Mouse (Mus musculus) CH12.LX (cell line): Measurements from ENCODE around the gene Wfdc12. TPM values are rescaled to one million over a fixed set of nuclear protein-coding genes. Genes with fewer than 3 reads are reported as not detected.

Experiments
- DNase-seq: peaks from one replicate; pipeline ENCODE4 v3.0.0-alpha.2; 2013; ENCODE audit errors: extremely low read depth
- H3K27ac ChIP-seq: 2 replicates; pipeline ENCODE4 v1.5.1; 2012; ENCODE audit warnings: low read depth, mild to moderate bottlenecking, control low read depth, moderate library complexity; ENCODE audit not compliant: insufficient read depth
- H3K27me3 ChIP-seq: replicated peaks from 2 replicates; pipeline ENCODE3; 2012; ENCODE audit warnings: inconsistent platforms
- H3K36me3 ChIP-seq, 2 experiments: replicated peaks in 1 of 2; 2 replicates each; pipeline versions ENCODE3 to v1.6.1; 2012; ENCODE audit warnings: inconsistent platforms in 1 of 2, low read length in 1 of 2, mild to moderate bottlenecking in 1 of 2, mixed read lengths in 1 of 2, moderate library complexity in 1 of 2; ENCODE audit not compliant: control insufficient read depth in 1 of 2, insufficient read depth in 1 of 2
- H3K4me1 ChIP-seq, 2 experiments: 2 replicates each; pipeline ENCODE4 v1.6.1; 2012; ENCODE audit warnings: inconsistent platforms in 1 of 2, moderate library complexity in 1 of 2; ENCODE audit not compliant: insufficient read depth in 2 of 2, control insufficient read depth in 1 of 2
- H3K4me2 ChIP-seq: 2 replicates; pipeline ENCODE4 v1.6.1; 2012; ENCODE audit warnings: low read depth, mild to moderate bottlenecking, control low read depth; ENCODE audit not compliant: poor library complexity, insufficient read depth, severe bottlenecking
- H3K4me3 ChIP-seq, 3 experiments: fragments of 150-350 bp in 1 of 3; sonication (generic) in 1 of 3; replicated peaks in 1 of 3; 2 replicates each; pipeline versions ENCODE3 to v1.5.1; 2011 to 2012; ENCODE audit warnings: low read depth in 2 of 3, low read length in 2 of 3, mild to moderate bottlenecking in 2 of 3, moderate library complexity in 2 of 3, control low read depth in 1 of 3, improper control_type of control experiment in 1 of 3, inconsistent platforms in 1 of 3, mixed read lengths in 1 of 3; ENCODE audit not compliant: poor library complexity in 1 of 3
- H3K79me2 ChIP-seq: replicated peaks from 2 replicates; pipeline ENCODE4 v1.6.1; 2012; ENCODE audit warnings: mild to moderate bottlenecking, moderate library complexity; ENCODE audit not compliant: control insufficient read depth, poor library complexity, insufficient read depth, severe bottlenecking; ENCODE audit errors: extremely low read depth
- H3K9ac ChIP-seq: 2 replicates; pipeline ENCODE4 v1.6.1; 2012; ENCODE audit warnings: low read depth, mild to moderate bottlenecking, control low read depth, moderate library complexity; ENCODE audit not compliant: insufficient read depth
- H3K9me3 ChIP-seq: replicated peaks from 2 replicates; pipeline ENCODE3; 2012; ENCODE audit warnings: low read length, inconsistent platforms, mixed read lengths
- BHLHE40 ChIP-seq: IDR thresholded peaks from 2 replicates; pipeline ENCODE4 v1.6.1; 2011; ENCODE audit warnings: mild to moderate bottlenecking, low read depth, low read length, improper control_type of control experiment
- CHD1 ChIP-seq: IDR thresholded peaks from 2 replicates; pipeline ENCODE4 v1.6.1; 2012; ENCODE audit warnings: low read depth, low read length, improper control_type of control experiment, inconsistent platforms
- E2F4 ChIP-seq: IDR thresholded peaks from 2 replicates; pipeline ENCODE4 v1.6.1; 2011; ENCODE audit warnings: low read depth, low read length, improper control_type of control experiment; ENCODE audit not compliant: insufficient replicate concordance
- EP300 ChIP-seq: IDR thresholded peaks from 2 replicates; pipeline ENCODE4 v1.6.1; 2011; ENCODE audit warnings: low read length, improper control_type of control experiment
- ETS1 ChIP-seq: conservative IDR thresholded peaks from 2 replicates; pipeline ENCODE4 v1.6.1; 2012; ENCODE audit warnings: low read depth, mild to moderate bottlenecking, inconsistent platforms, low read length, improper control_type of control experiment, moderate library complexity
- GABPA ChIP-seq: IDR thresholded peaks from 2 replicates; pipeline ENCODE4 v1.6.1; 2012; ENCODE audit warnings: low read depth, low read length, improper control_type of control experiment, inconsistent platforms; ENCODE audit not compliant: insufficient replicate concordance
- HCFC1 ChIP-seq: IDR thresholded peaks from 2 replicates; pipeline ENCODE4 v1.6.1; 2012; ENCODE audit warnings: low read depth, mild to moderate bottlenecking, inconsistent platforms, low read length, improper control_type of control experiment
- JUN ChIP-seq: IDR thresholded peaks from 2 replicates; pipeline ENCODE4 v1.6.1; 2011; ENCODE audit warnings: low read depth, mild to moderate bottlenecking, low read length, improper control_type of control experiment, moderate library complexity; ENCODE audit not compliant: insufficient read depth
- JUND ChIP-seq: conservative IDR thresholded peaks from 2 replicates; pipeline ENCODE4 v1.6.1; 2011; ENCODE audit warnings: low read depth, low read length, improper control_type of control experiment
- KAT2A ChIP-seq: IDR thresholded peaks from 2 replicates; pipeline ENCODE4 v1.6.1; 2012; ENCODE audit warnings: low read length, improper control_type of control experiment, inconsistent platforms; ENCODE audit not compliant: insufficient replicate concordance
- MAFK ChIP-seq: IDR thresholded peaks from 2 replicates; pipeline ENCODE4 v1.6.1; 2011; ENCODE audit warnings: low read length, improper control_type of control experiment; ENCODE audit not compliant: insufficient replicate concordance
- MAZ ChIP-seq: IDR thresholded peaks from 2 replicates; pipeline ENCODE4 v1.6.1; 2012; ENCODE audit warnings: low read depth, mild to moderate bottlenecking, inconsistent platforms, low read length, improper control_type of control experiment, moderate library complexity
- MEF2A ChIP-seq: IDR thresholded peaks from 2 replicates; pipeline ENCODE4 v1.6.1; 2014; ENCODE audit warnings: low read depth, mild to moderate bottlenecking, inconsistent platforms, low read length, improper control_type of control experiment, borderline replicate concordance
- MYC ChIP-seq: IDR thresholded peaks from 2 replicates; pipeline ENCODE4 v1.6.1; 2011; ENCODE audit warnings: low read depth, mild to moderate bottlenecking, improper control_type of control experiment, low read length
- PAX5 ChIP-seq: IDR thresholded peaks from 2 replicates; pipeline ENCODE4 v1.6.1; 2012; ENCODE audit warnings: low read length, inconsistent platforms, mixed read lengths
- POLR2A ChIP-seq: IDR thresholded peaks from 2 replicates; pipeline ENCODE4 v1.6.1; 2011; ENCODE audit warnings: low read depth, mild to moderate bottlenecking, improper control_type of control experiment, low read length
- POLR2AphosphoS2 ChIP-seq: IDR thresholded peaks from 2 replicates; pipeline ENCODE4 v1.6.1; 2011; ENCODE audit warnings: low read depth, low read length, improper control_type of control experiment
- RAD21 ChIP-seq: IDR thresholded peaks from 2 replicates; pipeline ENCODE4 v1.6.1; 2011; ENCODE audit warnings: low read depth, mild to moderate bottlenecking, low read length, improper control_type of control experiment, moderate library complexity
- RCOR1 ChIP-seq: conservative IDR thresholded peaks from 2 replicates; pipeline ENCODE4 v1.6.1; 2012; ENCODE audit warnings: low read depth, mild to moderate bottlenecking, inconsistent platforms, low read length, improper control_type of control experiment
- SIN3A ChIP-seq: IDR thresholded peaks from 2 replicates; pipeline ENCODE4 v1.6.1; 2012; ENCODE audit warnings: low read length, improper control_type of control experiment, inconsistent platforms
- SMC3 ChIP-seq: IDR thresholded peaks from 2 replicates; pipeline ENCODE4 v1.6.1; 2011; ENCODE audit warnings: low read depth, low read length, improper control_type of control experiment
- TBP ChIP-seq: conservative IDR thresholded peaks from 2 replicates; pipeline ENCODE4 v1.6.1; 2011; ENCODE audit warnings: low read depth, low read length, improper control_type of control experiment
- UBTF ChIP-seq: IDR thresholded peaks from 2 replicates; pipeline ENCODE4 v1.6.1; 2012; ENCODE audit warnings: low read depth, mild to moderate bottlenecking, inconsistent platforms, low read length, improper control_type of control experiment, moderate library complexity
- USF1 ChIP-seq: IDR thresholded peaks from 2 replicates; pipeline ENCODE4 v1.6.1; 2014; ENCODE audit warnings: low read depth, mild to moderate bottlenecking, inconsistent platforms, low read length, improper control_type of control experiment
- USF2 ChIP-seq: conservative IDR thresholded peaks from 2 replicates; pipeline ENCODE4 v1.6.1; 2011; ENCODE audit warnings: low read depth, low read length, improper control_type of control experiment
- ZKSCAN1 ChIP-seq: IDR thresholded peaks from 2 replicates; pipeline ENCODE4 v1.6.1; 2012; ENCODE audit warnings: low read depth, inconsistent platforms, low read length, improper control_type of control experiment, borderline replicate concordance
- ZMIZ1 ChIP-seq: IDR thresholded peaks from 2 replicates; pipeline ENCODE4 v1.6.1; 2012; ENCODE audit warnings: low read depth, mild to moderate bottlenecking, inconsistent platforms, low read length, improper control_type of control experiment
- ZNF384 ChIP-seq: IDR thresholded peaks from 2 replicates; pipeline ENCODE4 v1.6.1; 2012; ENCODE audit warnings: low read depth, low read length, improper control_type of control experiment, inconsistent platforms
- dilution Hi-C: fragments of 300-500 bp; cut with MboI; formaldehyde crosslinking; loops from 2 replicates; pipeline ENCODE4 v1.14.3; 2020; ENCODE audit warnings: low sequenced_read_pairs; ENCODE audit not compliant: extremely low pct_unique_long_range_greater_than_20kb, extremely low pct_ligation_motif_present
- in situ Hi-C: fragments of 300-500 bp; cut with MboI; formaldehyde crosslinking; loops from 3 replicates; pipeline ENCODE4 v1.14.3; 2019; ENCODE audit warnings: low sequenced_read_pairs, low pct_ligation_motif_present, low pct_unique_long_range_greater_than_20kb, mixed read lengths
- polyA plus RNA-seq: library from polyadenylated mRNA; unstranded; fragments of >175 nt; gene quantifications from 2 replicates; pipeline ENCODE4 v1.2.1, GENCODE M21; 2012; ENCODE audit warnings: low read depth; ENCODE audit not compliant: insufficient read length
- total RNA-seq, 2 experiments: library from RNA; depleted of rRNA; stranded (reverse); fragments of 300-350 nt in 1 of 2; fragments of >200 nt in 1 of 2; gene quantifications; 2 replicates each; pipeline ENCODE4 v1.2.3; 2012 to 2014

Wfdc12 gene
- total and polyA plus RNA-seq, 3 experiments = not detected

DNA sequence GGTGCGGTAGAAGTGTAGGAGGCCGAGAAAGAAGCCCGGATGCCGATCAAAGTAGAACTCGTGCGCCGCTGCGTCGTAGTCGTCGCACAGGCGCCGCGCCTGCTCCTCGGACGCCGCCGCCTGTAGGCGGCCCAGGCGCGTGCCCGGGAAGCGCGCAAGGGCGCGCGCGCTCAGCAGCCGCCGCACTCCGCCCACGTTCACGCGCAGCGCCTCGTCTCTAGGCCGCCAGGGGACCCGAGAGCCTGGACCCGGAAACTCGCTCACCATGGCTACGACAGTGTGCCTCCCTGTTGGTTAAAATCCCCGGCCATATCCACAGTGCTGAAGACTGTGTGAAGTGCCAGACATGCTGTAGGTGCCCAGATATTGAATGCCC lies 21.8 kb downstream of the Wfdc12 start:
- H3K4me3 ChIP-seq = no peak overlapping the region

GRCm38 (mm10) chr2:164167752-164168570 lies 22.4 kb downstream of the Wfdc12 start:
- TF ChIP-seq SMC3 (no peak), RAD21 (no peak), HCFC1 (no peak), PAX5 (no peak), E2F4 (no peak), JUN (no peak), POLR2AphosphoS2 (no peak), BHLHE40 (no peak), ZKSCAN1 (no peak), GABPA (no peak), POLR2A (no peak), USF1 (no peak), ZNF384 (no peak), MAZ (no peak), JUND (no peak), MEF2A (no peak), RCOR1 (no peak), KAT2A (no peak), MYC (no peak)
- Histone ChIP-seq H3K27me3 (no peaks in the 10 kb centered on the region), H3K36me3 (peaks cover 0 to 1% of the 10 kb centered on the region in 2 experiments), H3K79me2 (no peaks in the 10 kb centered on the region), H3K27ac (no peak overlapping the region), H3K9me3 (peaks cover 10% of the 10 kb centered on the region), H3K9ac (no peak overlapping the region), H3K4me1 (peaks cover 0 to 5% of the 10 kb centered on the region in 2 experiments; a peak in 1 of 4 replicates), H3K4me2 (no peak overlapping the region), H3K4me3 (no peak overlapping the region)
- in situ Hi-C loops (no loop called here), dilution Hi-C loops (no loop called here)
- DNase-seq = no peak

More for the DNA sequence above, 21.8 kb downstream of the Wfdc12 start:
- Histone ChIP-seq H3K36me3 (peaks cover 0 to 1% of the 10 kb centered on the region in 2 experiments), H3K4me1 (peaks cover 0 to 5% of the 10 kb centered on the region in 2 experiments; a peak in 1 of 4 replicates), H3K27me3 (no peaks in the 10 kb centered on the region), H3K79me2 (no peaks in the 10 kb centered on the region), H3K27ac (no peak overlapping the region), H3K9ac (no peak overlapping the region), H3K4me2 (no peak overlapping the region), H3K9me3 (peaks cover 10% of the 10 kb centered on the region)
- TF ChIP-seq ETS1 (no peak), SMC3 (no peak), ZMIZ1 (no peak), POLR2AphosphoS2 (no peak), MAFK (no peak), EP300 (no peak), RAD21 (no peak), ZNF384 (no peak), USF2 (no peak), E2F4 (no peak), TBP (no peak), JUND (no peak), CHD1 (no peak), UBTF (no peak), SIN3A (no peak)
- no peak for DNase-seq
- dilution Hi-C loops (no loop called here), in situ Hi-C loops (no loop called here)
